Mouse (Mus musculus): ENCODE measurements at regions not wholly inside any gene's neighbourhood (a gene's known extent, or its start where the extent isn't known, plus 50 kb on each side); places are given as distances from the start of the nearest gene placed in this dataset.

DNA sequence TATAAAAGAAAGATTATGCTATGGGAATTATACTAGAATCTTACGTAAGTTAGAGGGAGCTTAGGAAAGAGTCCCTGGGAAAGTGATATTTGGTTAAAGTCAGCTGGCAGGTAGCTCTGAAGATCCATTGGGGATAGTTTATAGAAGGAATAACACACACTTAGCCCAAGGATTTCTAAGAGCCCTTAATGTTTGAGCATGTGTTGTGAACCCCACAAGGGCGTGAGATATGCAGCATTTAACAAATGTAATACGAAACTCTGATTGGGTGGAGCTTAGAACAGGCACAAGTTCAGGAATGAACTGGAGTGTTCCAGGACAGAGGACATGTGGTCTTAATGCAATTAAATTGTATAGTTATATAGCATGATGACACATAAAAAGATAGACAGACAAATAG, 132.6 kb upstream of the Eci2 start:
- Histone ChIP-seq H3K9me3 (replicated peaks; ENCODE audit: control insufficient read depth, low read length) (no peaks in the 10 kb centered on the region), H3K27me3 (ENCODE audit: control insufficient read depth, insufficient read depth, low read length) (no peaks in the 10 kb centered on the region), H3K4me1 (ENCODE audit: control insufficient read depth, insufficient read depth, low read length) (no peaks in the 10 kb centered on the region), H3K9ac (ENCODE audit: low read depth, low read length) (no peak overlapping the region), H3K4me3 (ENCODE audit: low read depth, low read length) (no peak overlapping the region), H3K27ac (ENCODE audit: low read depth, low read length) (no peak overlapping the region), H3K36me3 (ENCODE audit: control insufficient read depth, insufficient read depth, low read length) (no peaks in the 10 kb centered on the region), H3K4me2 (no peak overlapping the region)
- WGBS (ENCODE audit: insufficient replicate concordance) = 76% methylated on average over 3 of the region's 3 CpGs
- ATAC-seq (replicated peaks; ENCODE audit: insufficient number of reproducible peaks, low FRiP score, low TSS enrichment) = no peak

DNA sequence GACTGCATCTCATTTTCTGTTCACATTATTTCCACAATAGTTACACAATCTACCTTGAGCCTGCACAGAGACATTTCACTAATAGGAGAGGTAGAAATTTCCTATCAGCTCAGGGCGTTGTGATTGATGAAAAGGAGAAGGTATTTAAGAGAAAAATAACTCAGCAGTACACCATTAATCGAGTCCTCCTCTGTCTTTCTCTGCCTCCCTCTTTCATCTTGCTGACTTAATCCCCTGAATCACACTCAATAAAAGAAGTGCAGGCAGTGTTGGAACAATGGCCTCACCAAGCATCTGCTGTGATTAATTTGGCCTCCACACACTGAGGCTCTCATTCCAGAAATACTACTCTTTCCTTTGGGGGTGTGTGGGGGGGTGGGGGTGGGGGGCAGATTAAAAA, 133.9 kb upstream of the Eci2 start:
- H3K27ac ChIP-seq (ENCODE audit: low read depth, low read length) = no peak overlapping the region
- no peaks in the 10 kb centered on the region for H3K27me3 ChIP-seq (ENCODE audit: control insufficient read depth, insufficient read depth, low read length)
- H3K4me1 ChIP-seq (ENCODE audit: control insufficient read depth, insufficient read depth, low read length) = no peaks in the 10 kb centered on the region
- ATAC-seq (replicated peaks; ENCODE audit: insufficient number of reproducible peaks, low FRiP score, low TSS enrichment) = no peak
- H3K4me2 ChIP-seq = no peak overlapping the region
- no peaks in the 10 kb centered on the region for H3K36me3 ChIP-seq (ENCODE audit: control insufficient read depth, insufficient read depth, low read length)
- H3K9me3 ChIP-seq (replicated peaks; ENCODE audit: control insufficient read depth, low read length) = no peaks in the 10 kb centered on the region
- H3K4me3 ChIP-seq (ENCODE audit: low read depth, low read length) = no peak overlapping the region
- 29% methylated on average over 2 of the region's 2 CpGs for WGBS (ENCODE audit: insufficient replicate concordance)
- no peak overlapping the region for H3K9ac ChIP-seq (ENCODE audit: low read depth, low read length)

- Histone ChIP-seq H3K9ac (ENCODE audit: low read depth, low read length) (no peak overlapping the region), H3K4me2 (no peak overlapping the region), H3K4me1 (ENCODE audit: control insufficient read depth, insufficient read depth, low read length) (no peaks in the 10 kb centered on the region), H3K9me3 (replicated peaks; ENCODE audit: control insufficient read depth, low read length) (no peaks in the 10 kb centered on the region), H3K4me3 (ENCODE audit: low read depth, low read length) (no peak overlapping the region), H3K27me3 (ENCODE audit: control insufficient read depth, insufficient read depth, low read length) (no peaks in the 10 kb centered on the region), H3K27ac (ENCODE audit: low read depth, low read length) (no peak overlapping the region), H3K36me3 (ENCODE audit: control insufficient read depth, insufficient read depth, low read length) (no peaks in the 10 kb centered on the region)
- 69% methylated on average over 5 of the region's 5 CpGs for WGBS (ENCODE audit: insufficient replicate concordance)
- ATAC-seq (replicated peaks; ENCODE audit: insufficient number of reproducible peaks, low FRiP score, low TSS enrichment) = no peak
Observed at GRCm38 (mm10) chr13:35166080-35166479, 139.2 kb upstream of the Eci2 start.

- 67% methylated on average over 8 of the region's 8 CpGs for WGBS (ENCODE audit: insufficient replicate concordance)
Observed at GRCm38 (mm10) chr13:35166831-35167541, 140.1 kb upstream of the Eci2 start.

DNA sequence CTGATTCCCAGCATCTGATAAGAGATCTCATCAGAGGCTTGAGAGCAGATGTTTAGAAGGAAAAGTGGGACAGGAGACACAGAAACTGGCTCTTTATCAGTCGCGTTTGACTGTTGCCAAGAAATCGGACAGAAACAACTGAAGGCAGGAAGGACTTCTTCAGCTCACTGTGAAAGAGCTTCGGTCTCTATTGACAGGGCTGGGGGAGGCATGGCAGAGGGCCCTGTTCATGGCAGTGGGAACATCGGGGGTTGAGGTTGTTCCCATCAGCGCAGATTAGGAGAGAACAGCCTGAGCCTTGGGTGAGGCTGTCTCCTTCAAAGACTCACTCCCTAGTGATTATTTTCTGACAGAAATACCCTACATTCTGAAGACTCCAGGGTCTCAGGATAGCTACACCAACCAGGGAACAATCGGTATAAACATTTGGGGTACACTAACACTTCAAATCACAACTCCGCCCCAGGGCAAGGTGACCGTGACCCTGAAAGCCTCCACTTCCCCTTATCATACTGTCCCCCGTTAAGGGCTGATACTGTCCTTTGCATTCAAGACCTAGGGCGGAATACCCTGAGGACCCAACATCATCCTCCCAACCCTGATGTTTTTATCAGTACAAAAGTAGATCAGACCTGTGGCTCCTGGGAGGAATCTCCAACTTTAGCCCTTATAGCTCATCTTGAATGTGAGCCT, 144.8 kb upstream of the Eci2 start:
- ATAC-seq (replicated peaks; ENCODE audit: insufficient number of reproducible peaks, low FRiP score, low TSS enrichment) = no peak
- peaks cover 16% of the 10 kb centered on the region for H3K4me1 ChIP-seq (ENCODE audit: control insufficient read depth, insufficient read depth, low read length)
- no peaks in the 10 kb centered on the region for H3K27me3 ChIP-seq (ENCODE audit: control insufficient read depth, insufficient read depth, low read length)
- no peaks in the 10 kb centered on the region for H3K36me3 ChIP-seq (ENCODE audit: control insufficient read depth, insufficient read depth, low read length)
- no peak overlapping the region for H3K9ac ChIP-seq (ENCODE audit: low read depth, low read length)
- WGBS (ENCODE audit: insufficient replicate concordance) = 51% methylated on average over 11 of the region's 11 CpGs
- H3K4me2 ChIP-seq = no peak overlapping the region
- no peaks in the 10 kb centered on the region for H3K9me3 ChIP-seq (replicated peaks; ENCODE audit: control insufficient read depth, low read length)
- H3K4me3 ChIP-seq (ENCODE audit: low read depth, low read length) = no peak overlapping the region
- H3K27ac ChIP-seq (ENCODE audit: low read depth, low read length) = no peak overlapping the region

More at GRCm38 (mm10) chr13:35166831-35167541, 140.1 kb upstream of the Eci2 start:
- ATAC-seq (replicated peaks; ENCODE audit: insufficient number of reproducible peaks, low FRiP score, low TSS enrichment) = no peak
- Histone ChIP-seq H3K4me3 (ENCODE audit: low read depth, low read length) (no peak overlapping the region), H3K27ac (ENCODE audit: low read depth, low read length) (no peak overlapping the region), H3K9ac (ENCODE audit: low read depth, low read length) (no peak overlapping the region), H3K4me1 (ENCODE audit: control insufficient read depth, insufficient read depth, low read length) (peaks cover 5% of the 10 kb centered on the region), H3K27me3 (ENCODE audit: control insufficient read depth, insufficient read depth, low read length) (no peaks in the 10 kb centered on the region), H3K9me3 (replicated peaks; ENCODE audit: control insufficient read depth, low read length) (no peaks in the 10 kb centered on the region), H3K36me3 (ENCODE audit: control insufficient read depth, insufficient read depth, low read length) (no peaks in the 10 kb centered on the region), H3K4me2 (no peak overlapping the region)

- no peak for ATAC-seq (replicated peaks; ENCODE audit: insufficient number of reproducible peaks, low FRiP score, low TSS enrichment)
- Histone ChIP-seq H3K27me3 (ENCODE audit: control insufficient read depth, insufficient read depth, low read length) (no peaks in the 10 kb centered on the region), H3K9me3 (replicated peaks; ENCODE audit: control insufficient read depth, low read length) (no peaks in the 10 kb centered on the region), H3K9ac (ENCODE audit: low read depth, low read length) (no peak overlapping the region), H3K36me3 (ENCODE audit: control insufficient read depth, insufficient read depth, low read length) (no peaks in the 10 kb centered on the region), H3K4me2 (no peak overlapping the region), H3K27ac (ENCODE audit: low read depth, low read length) (no peak overlapping the region), H3K4me1 (ENCODE audit: control insufficient read depth, insufficient read depth, low read length) (peaks cover 16% of the 10 kb centered on the region), H3K4me3 (ENCODE audit: low read depth, low read length) (no peak overlapping the region)
- 14% methylated on average over 2 of the region's 2 CpGs for WGBS (ENCODE audit: insufficient replicate concordance)
Observed at GRCm38 (mm10) chr13:35173522-35173921, 146.6 kb upstream of the Eci2 start.

DNA sequence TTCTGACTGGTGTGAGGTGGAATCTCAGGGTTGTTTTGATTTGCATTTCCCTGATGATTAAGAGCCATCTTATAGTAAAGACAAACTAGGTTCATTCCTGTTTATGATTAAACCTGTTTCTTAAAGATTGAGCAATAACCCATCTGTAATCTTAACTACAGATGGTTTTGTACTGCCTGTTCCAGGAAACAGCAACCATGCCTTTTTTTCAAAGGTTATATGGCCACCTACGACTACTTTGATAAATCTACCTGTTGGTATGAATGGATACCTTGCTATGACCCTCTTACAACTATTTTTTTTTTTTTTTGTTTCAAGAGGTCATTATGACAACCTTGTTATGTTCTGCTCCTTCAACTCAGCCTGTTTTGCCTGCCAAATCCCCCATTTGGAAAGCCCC, 148.7 kb upstream of the Eci2 start:
- Histone ChIP-seq H3K27ac (ENCODE audit: low read depth, low read length) (no peak overlapping the region), H3K4me1 (ENCODE audit: control insufficient read depth, insufficient read depth, low read length) (peaks cover 16% of the 10 kb centered on the region), H3K4me3 (ENCODE audit: low read depth, low read length) (no peak overlapping the region), H3K36me3 (ENCODE audit: control insufficient read depth, insufficient read depth, low read length) (no peaks in the 10 kb centered on the region), H3K9ac (ENCODE audit: low read depth, low read length) (no peak overlapping the region), H3K4me2 (no peak overlapping the region), H3K27me3 (ENCODE audit: control insufficient read depth, insufficient read depth, low read length) (no peaks in the 10 kb centered on the region), H3K9me3 (replicated peaks; ENCODE audit: control insufficient read depth, low read length) (no peaks in the 10 kb centered on the region)
- ATAC-seq (replicated peaks; ENCODE audit: insufficient number of reproducible peaks, low FRiP score, low TSS enrichment) = no peak
- WGBS (ENCODE audit: insufficient replicate concordance) = 61% methylated on average over 1 of the region's 1 CpGs

GRCm38 (mm10) chr13:35177305-35177704, 150.4 kb upstream of the Eci2 start:
- 43% methylated on average over 2 of the region's 2 CpGs for WGBS (ENCODE audit: insufficient replicate concordance)

More at GRCm38 (mm10) chr13:35177305-35177704, 150.4 kb upstream of the Eci2 start:
- Histone ChIP-seq H3K9me3 (replicated peaks; ENCODE audit: control insufficient read depth, low read length) (no peaks in the 10 kb centered on the region), H3K36me3 (ENCODE audit: control insufficient read depth, insufficient read depth, low read length) (no peaks in the 10 kb centered on the region), H3K9ac (ENCODE audit: low read depth, low read length) (no peak overlapping the region), H3K4me3 (ENCODE audit: low read depth, low read length) (no peak overlapping the region), H3K4me2 (no peak overlapping the region), H3K4me1 (ENCODE audit: control insufficient read depth, insufficient read depth, low read length) (peaks cover 10% of the 10 kb centered on the region; the same call in 1 of the 2 replicates), H3K27ac (ENCODE audit: low read depth, low read length) (no peak overlapping the region), H3K27me3 (ENCODE audit: control insufficient read depth, insufficient read depth, low read length) (no peaks in the 10 kb centered on the region)
- no peak for ATAC-seq (replicated peaks; ENCODE audit: insufficient number of reproducible peaks, low FRiP score, low TSS enrichment)
